Mouse (Mus musculus): ENCODE data around the gene Pgpep1. TPM values are rescaled to one million over a fixed set of nuclear protein-coding genes. Genes with fewer than 3 reads are reported as not detected.
A peak's percentile ranks its signal among the peaks of the same experiment; 100 is the strongest.

Gene Pgpep1
- polyA plus RNA-seq, 1 experiment from 2014 or later: 68.2 TPM

DNA sequence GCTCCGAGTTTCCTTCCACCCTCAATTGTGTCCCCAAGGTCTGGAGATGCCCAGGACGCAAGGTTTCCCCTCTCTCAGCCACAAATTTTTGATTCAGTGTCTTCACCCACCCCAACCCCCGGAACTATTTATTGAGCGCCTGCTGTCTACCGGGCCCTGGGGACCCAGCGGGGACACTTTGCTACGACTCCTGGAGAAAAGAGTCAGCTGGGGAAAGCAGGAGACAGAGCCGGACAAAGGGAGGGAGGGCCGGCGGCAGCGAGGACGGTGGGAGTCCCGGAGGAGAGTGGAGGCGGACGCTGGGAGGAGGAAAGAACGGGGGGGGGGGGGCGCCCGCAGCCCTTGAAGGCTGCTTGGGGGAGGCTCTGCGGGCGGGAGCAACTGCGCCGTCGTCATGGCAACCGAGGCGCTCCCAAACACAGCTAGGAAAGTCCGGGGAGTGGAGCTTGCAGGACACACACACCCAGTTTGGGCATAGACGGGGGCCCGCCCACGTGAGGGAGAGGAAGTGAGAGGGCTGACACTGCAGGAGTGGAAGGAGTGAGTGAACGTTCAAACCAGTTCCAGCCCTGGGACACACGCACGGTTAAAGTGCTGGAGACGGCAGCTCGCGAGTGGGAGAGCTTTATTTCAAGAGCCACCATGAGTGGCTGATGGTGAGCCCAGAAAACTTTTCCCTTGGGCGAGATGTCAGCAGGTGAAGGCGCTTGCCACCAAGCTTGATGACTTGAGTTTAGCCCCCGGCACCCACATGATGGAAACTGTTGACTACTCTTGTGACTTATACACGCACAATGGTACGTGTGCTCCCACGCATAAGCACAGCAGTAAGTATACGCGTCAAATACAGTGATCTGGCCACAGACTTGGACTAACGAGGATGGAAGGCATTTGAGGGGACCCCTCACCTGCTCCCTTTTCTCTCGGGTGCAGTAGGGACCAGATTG lies 50.1 kb downstream of the Pgpep1 start:
- 1% methylated on average over 39 of the region's 45 CpGs for WGBS
- H3K9ac ChIP-seq: peak overlapping the region; percentile 72
- H3K4me2 ChIP-seq (replicated peaks): peak overlapping the region; percentile 91
- H3K4me1 ChIP-seq: peaks cover 43% of the 10 kb centered on the region
- no peaks in the 10 kb centered on the region for H3K9me3 ChIP-seq
- peak overlapping the region; percentile 99 for H3K27ac ChIP-seq
- peak; percentile 59 for ATAC-seq (ENCODE audit: low FRiP score, low read depth)
- no peaks in the 10 kb centered on the region for H3K36me3 ChIP-seq
- peak overlapping the region; percentile 78 for H3K4me3 ChIP-seq
- no peaks in the 10 kb centered on the region for H3K27me3 ChIP-seq

DNA sequence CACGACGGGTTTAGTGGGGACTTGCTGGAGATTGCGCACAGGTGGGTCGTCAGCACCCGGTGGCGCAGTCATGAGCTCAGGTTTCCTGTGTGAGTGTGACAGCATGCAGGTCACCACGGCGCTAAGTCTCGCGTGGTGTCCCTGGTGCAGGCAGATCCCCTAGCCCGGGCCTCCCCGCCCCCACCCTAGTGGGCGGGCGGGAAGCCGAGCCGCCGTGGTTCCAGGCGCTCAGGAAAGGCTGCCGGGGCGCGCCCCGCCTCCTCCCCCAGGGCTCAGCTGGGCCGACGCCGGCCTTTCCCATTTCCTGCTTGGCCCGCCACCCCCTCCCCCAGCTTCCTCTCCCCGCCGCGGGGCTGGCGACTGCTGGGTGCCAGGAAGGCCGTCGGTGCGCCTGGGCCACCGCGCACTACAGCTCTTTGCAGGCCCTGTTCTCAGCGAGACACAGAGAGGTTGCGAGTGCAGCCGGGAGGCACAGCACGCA lies 50.8 kb downstream of the Pgpep1 start:
- Histone ChIP-seq H3K4me3 (peak overlapping the region; percentile 78), H3K4me2 (replicated peaks) (peak overlapping the region; percentile 91), H3K36me3 (peaks cover 5% of the 10 kb centered on the region; the same call in 1 of the 2 replicates), H3K9me3 (no peaks in the 10 kb centered on the region), H3K27ac (peak overlapping the region; percentile 99), H3K27me3 (no peaks in the 10 kb centered on the region), H3K9ac (peak overlapping the region; percentile 72), H3K4me1 (peaks cover 43% of the 10 kb centered on the region)
- WGBS: under 1% methylated on average over 31 of the region's 39 CpGs
- peak; percentile 74 for ATAC-seq (ENCODE audit: low FRiP score, low read depth)

DNA sequence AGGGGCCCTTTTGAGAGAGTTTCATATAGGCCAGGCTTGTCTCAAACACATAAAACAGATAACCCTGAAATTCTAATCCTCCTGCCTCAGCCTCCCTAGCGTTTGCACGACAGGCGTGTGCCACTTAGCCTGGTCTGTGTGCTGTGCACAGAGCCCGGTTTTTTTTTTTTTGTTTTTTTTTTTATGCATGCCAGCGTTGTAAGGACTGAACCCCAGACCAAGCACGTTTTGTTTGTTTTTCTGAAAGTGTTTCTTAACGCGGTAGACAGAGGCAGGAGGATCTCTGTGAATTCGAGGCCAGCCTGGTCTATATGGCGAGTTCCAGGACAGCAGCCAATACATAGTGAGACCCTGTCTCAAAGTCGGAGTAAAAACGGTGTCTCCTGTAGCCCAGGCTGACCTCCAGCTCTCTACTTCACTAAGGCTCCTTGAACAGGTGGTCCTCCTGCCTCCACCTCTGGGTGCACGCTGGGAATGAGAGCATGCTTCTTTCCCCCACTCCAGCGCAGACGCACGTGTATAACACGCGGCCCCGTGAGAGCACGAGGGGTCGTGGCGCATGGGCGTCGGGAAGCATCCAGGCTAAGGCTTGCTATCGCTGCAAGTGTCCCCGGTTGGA lies 51.3 kb downstream of the Pgpep1 start, which contains the start of gene Ssbp4:
Ssbp4 (minus strand) TSS at position 124 of the 619 bp plus-strand sequence.
- ATAC-seq (ENCODE audit: low FRiP score, low read depth): no peak; the same call in 1 of the 2 replicates
- Histone ChIP-seq H3K27ac (peak within 1 kb of the TSS; percentile 99), H3K4me1 (peaks cover 43% of the 10 kb centered on the region), H3K4me3 (peak within 1 kb of the TSS; percentile 78), H3K9me3 (no peaks in the 10 kb centered on the region), H3K4me2 (replicated peaks) (peak within 1 kb of the TSS; percentile 91), H3K36me3 (peaks cover 5% of the 10 kb centered on the region; the same call in 1 of the 2 replicates), H3K27me3 (no peaks in the 10 kb centered on the region), H3K9ac (peak within 1 kb of the TSS; percentile 91)
- WGBS: 4% methylated on average over 26 of the region's 26 CpGs

DNA sequence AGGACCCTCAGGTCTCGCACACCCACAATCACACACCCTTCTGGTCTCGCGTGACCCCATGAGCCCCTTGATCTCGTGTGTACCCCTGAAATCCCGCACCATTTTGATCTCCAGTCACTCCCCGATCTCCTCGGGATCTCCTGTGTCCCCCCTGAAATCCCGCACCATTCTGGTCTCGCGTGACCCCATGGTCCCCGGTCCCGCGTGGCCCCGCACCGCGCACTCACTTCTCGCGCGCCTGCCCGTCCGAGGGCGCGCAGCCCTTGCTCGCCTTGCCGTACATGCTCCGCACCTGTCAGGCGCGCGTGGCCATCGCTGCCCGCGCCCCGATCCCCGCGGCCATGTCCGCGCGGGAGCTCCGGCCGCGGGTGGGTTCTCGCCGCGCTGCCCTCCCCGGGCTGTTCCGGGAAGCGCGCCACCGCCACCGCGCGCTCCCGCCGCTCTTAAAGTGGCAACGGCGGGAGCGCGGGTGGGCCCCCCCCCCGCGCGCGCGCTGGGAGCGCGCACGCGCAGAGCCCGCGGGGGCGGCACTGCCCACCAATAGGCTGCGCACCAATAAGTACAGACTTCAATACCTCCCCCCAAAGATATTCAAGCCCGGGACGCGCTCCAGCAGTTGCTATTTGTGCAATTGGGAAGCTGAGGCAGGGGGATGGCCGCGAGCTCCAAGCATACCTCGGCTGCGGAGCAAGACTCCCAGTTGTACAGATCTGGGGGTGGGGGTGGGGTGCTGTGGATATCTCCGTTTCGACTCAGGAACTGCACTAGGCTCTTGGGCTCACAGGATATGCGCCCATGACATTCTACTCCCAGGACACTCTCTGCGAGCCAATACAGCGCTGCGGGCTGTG lies 52.1 kb downstream of the Pgpep1 start:
- no peaks in the 10 kb centered on the region for H3K9me3 ChIP-seq
- 1% methylated on average over 76 of the region's 84 CpGs for WGBS
- H3K27me3 ChIP-seq: no peaks in the 10 kb centered on the region
- peak overlapping the region; percentile 78 for H3K4me3 ChIP-seq
- H3K4me2 ChIP-seq (replicated peaks): peak overlapping the region; percentile 91
- peaks cover 7% of the 10 kb centered on the region for H3K36me3 ChIP-seq
- peak overlapping the region; percentile 91 for H3K9ac ChIP-seq
- peak overlapping the region; percentile 99 for H3K27ac ChIP-seq
- peaks cover 43% of the 10 kb centered on the region for H3K4me1 ChIP-seq
- no peak for ATAC-seq (ENCODE audit: low FRiP score, low read depth)

DNA sequence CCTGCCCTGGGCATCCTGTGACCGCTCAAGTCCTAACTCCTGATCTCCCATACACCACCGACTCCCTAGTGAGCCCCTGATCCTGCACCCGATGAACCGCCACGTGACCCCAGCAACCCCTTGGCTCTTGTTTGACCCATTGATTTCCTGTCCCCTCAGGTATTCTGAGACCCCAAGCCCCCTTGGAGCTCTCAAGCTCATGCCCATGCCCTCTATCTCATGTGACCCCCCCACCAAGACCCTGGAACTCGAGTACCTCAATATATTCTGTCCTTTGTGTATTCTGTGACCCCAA lies 52.6 kb downstream of the Pgpep1 start:
- H3K9ac ChIP-seq: peak overlapping the region; percentile 91
- 17% methylated on average over 6 of the region's 6 CpGs for WGBS
- no peaks in the 10 kb centered on the region for H3K9me3 ChIP-seq
- peak overlapping the region; percentile 99; the same call in 1 of the 2 replicates for H3K27ac ChIP-seq
- ATAC-seq (ENCODE audit: low FRiP score, low read depth): no peak
- peak overlapping the region; percentile 78 for H3K4me3 ChIP-seq
- H3K4me2 ChIP-seq (replicated peaks): peak overlapping the region; percentile 91
- no peaks in the 10 kb centered on the region for H3K27me3 ChIP-seq
- H3K36me3 ChIP-seq: peaks cover 13% of the 10 kb centered on the region
- H3K4me1 ChIP-seq: peaks cover 43% of the 10 kb centered on the region

DNA sequence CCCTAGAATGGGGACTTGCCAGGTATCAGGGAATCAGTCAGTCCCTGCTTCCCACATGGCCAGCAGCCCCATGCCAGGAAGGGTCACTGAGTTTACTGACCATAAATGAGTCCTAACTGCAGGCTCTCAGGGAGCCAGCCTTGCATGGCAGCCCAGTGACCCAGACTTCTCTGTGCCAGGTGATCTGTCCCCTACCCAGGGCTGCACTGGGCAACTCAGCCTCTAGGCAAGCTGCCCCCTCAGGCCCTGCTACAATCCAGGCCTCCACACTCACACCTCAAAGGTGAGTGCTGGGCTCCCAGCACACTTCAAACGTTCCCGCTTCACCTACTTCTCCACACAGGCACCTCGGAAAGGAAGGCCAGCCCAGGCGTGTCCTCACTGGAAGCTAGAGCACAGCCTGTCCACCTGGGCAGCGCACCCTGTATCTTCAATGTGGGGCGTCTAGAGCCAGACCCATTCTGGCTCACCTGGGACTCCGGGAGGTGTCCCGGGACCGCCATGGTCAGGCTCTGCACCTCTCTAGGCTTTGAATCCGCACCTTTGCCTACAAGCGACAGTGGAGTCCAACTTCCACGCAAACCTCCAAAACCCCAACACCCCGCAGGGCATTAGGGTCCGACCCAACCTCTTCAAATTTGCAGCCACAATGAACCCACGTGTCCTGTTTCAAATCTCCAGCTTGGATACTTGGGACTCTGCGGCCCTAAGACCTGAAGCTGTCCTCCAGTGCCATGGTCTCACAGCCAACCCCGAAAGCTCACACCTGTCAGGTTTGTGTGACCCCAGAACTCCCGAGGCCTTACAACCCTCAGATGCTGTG lies 53.2 kb downstream of the Pgpep1 start:
- Histone ChIP-seq H3K27me3 (no peaks in the 10 kb centered on the region), H3K36me3 (peaks cover 18% of the 10 kb centered on the region), H3K27ac (peak overlapping the region; percentile 99; the same call in 1 of the 2 replicates), H3K4me2 (replicated peaks) (peak overlapping the region; percentile 91), H3K9me3 (peaks cover 2% of the 10 kb centered on the region; the same call in 1 of the 2 replicates), H3K9ac (peak overlapping the region; percentile 91), H3K4me1 (peaks cover 43% of the 10 kb centered on the region), H3K4me3 (peak overlapping the region; percentile 78)
- WGBS: 52% methylated on average over 18 of the region's 18 CpGs
- no peak for ATAC-seq (ENCODE audit: low FRiP score, low read depth)

DNA sequence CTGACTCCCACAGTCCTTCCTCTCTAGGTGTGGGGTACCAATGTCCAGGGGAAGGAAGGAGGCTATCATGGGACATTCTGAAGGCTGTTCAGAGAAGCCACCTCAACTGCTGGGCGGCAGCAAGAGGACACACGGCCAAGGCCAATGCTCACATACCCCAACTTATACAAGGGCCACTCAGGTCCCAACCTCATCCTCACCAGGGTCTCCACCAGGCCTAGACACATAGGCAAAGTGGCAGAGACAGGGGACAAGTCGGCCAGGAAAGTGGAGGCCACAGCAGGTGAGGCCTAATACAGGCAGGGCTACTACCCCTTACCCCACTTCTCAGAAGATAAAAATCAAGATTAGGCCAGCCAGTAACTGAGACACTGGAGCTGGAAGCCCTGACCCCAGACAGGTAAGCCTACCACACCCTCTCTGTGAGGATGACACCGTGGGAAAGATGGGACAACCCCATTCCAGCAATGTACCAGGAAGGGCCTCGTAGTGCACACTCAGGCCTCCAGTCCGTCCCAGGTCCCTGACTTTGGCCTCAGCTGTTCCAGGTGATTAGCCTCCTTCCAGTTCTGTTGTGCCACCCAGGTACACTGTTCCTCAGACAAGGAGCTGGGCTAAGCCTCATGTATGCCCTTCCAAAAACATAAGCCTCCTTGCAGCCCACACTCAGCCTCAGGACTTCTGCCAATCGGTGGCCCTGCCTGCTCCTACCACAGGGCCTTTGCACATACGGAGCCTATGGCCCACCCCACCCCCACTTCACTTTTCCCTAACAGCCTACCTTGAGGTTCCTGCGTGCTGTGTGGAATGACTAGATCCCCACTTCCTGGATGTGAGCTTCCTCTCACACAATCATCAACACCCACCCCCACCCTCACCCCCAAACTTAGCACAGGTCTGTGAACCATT lies 54.1 kb downstream of the Pgpep1 start:
- Histone ChIP-seq H3K27me3 (no peaks in the 10 kb centered on the region), H3K27ac (no peak overlapping the region), H3K9me3 (peaks cover 5% of the 10 kb centered on the region; the same call in 1 of the 2 replicates), H3K9ac (peak overlapping the region; percentile 91), H3K4me1 (peaks cover 44% of the 10 kb centered on the region), H3K4me2 (replicated peaks) (peak overlapping the region; percentile 91), H3K36me3 (peaks cover 22% of the 10 kb centered on the region), H3K4me3 (peak overlapping the region; percentile 78; the same call in 1 of the 2 replicates)
- no peak for ATAC-seq (ENCODE audit: low FRiP score, low read depth)
- WGBS: 87% methylated on average over 9 of the region's 9 CpGs

DNA sequence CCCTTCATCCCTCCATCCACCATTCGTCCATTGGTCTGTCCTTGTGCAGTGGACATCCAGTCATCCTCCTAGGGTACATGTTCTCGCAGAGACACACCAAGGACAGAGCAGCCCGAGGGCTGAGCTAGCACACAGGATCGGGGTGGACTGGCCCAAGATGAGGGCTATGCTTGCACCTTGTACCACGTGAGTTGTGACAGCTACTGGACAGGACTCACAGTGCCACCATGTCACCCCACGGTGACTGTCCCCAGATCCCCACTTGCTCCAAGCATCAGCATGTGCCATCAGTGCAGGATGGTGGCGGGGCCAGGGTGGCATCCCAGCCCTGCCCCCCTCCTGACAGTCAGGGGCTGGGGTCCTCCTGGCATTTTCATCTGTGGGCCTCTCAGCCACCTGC lies 55.6 kb downstream of the Pgpep1 start:
- Histone ChIP-seq H3K4me1 (peaks cover 52% of the 10 kb centered on the region), H3K9me3 (peaks cover 5% of the 10 kb centered on the region; the same call in 1 of the 2 replicates), H3K27me3 (no peaks in the 10 kb centered on the region), H3K4me3 (no peak overlapping the region), H3K27ac (no peak overlapping the region), H3K9ac (0 out of 2 replicates have a peak overlapping the region, but pooled peaks have one; percentile 45), H3K4me2 (replicated peaks) (no peak overlapping the region), H3K36me3 (peaks cover 28% of the 10 kb centered on the region)
- no peak for ATAC-seq (ENCODE audit: low FRiP score, low read depth)
- 82% methylated on average over 7 of the region's 7 CpGs for WGBS

DNA sequence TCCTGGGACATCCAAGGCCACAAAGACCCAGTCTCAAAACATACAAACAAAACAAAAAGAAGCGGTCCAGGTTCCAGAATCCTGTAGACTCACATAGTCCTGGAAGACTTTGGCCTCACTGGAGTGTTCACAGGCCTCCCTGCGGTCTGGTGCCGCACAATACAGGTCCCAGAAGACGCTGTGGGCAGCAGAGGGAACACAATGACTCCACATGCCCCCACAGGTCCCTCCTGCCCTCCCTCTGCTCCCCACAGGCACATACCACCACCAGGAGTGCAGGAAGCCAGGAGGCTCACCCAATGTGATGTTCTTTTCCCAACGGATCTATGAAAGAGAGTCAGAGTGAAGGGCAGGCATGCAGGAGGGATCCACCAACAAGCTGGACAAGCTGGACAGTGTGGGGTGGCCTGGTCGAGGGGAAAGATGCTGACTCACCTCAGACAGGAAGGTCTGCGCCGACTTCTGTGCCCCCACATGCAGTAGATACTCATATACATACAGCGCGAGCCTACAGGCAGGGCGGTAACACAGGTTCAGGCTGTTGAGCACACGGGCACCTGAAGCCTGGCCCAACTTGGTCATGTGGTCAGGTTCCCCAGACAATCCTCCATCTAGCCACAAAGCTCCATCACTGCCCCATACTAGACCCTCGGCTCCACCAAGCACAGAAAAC lies 57.9 kb downstream of the Pgpep1 start:
- Histone ChIP-seq H3K36me3 (peaks cover 32% of the 10 kb centered on the region), H3K27ac (no peak overlapping the region), H3K27me3 (no peaks in the 10 kb centered on the region), H3K9me3 (peaks cover 5% of the 10 kb centered on the region; the same call in 1 of the 2 replicates), H3K9ac (no peak overlapping the region), H3K4me3 (no peak overlapping the region), H3K4me1 (peaks cover 57% of the 10 kb centered on the region), H3K4me2 (replicated peaks) (no peak overlapping the region)
- ATAC-seq (ENCODE audit: low FRiP score, low read depth): no peak
- WGBS: 92% methylated on average over 13 of the region's 13 CpGs

DNA sequence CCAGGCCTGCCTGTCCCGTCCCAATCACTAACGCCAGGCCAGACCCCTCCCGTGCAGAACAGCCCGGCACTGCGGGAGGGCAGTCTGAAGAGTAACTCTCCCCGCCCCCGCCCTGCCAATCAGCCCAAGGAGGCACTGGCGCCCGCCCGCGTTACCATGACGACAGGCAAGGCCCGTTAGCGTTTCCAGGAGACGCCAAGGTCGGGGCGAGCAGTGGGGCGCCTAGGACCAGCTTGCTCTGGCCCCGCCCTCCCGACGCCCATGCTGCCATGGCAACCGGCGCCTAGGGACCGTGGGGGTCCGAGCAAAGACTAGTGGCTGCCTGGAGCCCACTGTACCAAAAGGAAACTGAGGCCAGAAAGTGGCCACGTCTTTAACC lies 58.9 kb downstream of the Pgpep1 start:
- Histone ChIP-seq H3K4me1 (peaks cover 56% of the 10 kb centered on the region), H3K36me3 (peaks cover 42% of the 10 kb centered on the region), H3K27me3 (no peaks in the 10 kb centered on the region), H3K9ac (no peak overlapping the region), H3K27ac (peak overlapping the region; percentile 64), H3K4me2 (replicated peaks) (peak overlapping the region; percentile 58), H3K9me3 (peaks cover 5% of the 10 kb centered on the region; the same call in 1 of the 2 replicates), H3K4me3 (peak overlapping the region; percentile 20)
- peak; percentile 19; the same call in 1 of the 2 replicates for ATAC-seq (ENCODE audit: low FRiP score, low read depth)
- under 1% methylated on average over 24 of the region's 26 CpGs for WGBS
